Mouse (Mus musculus): ENCODE measurements around the gene Per2. TPM values are rescaled to one million over a fixed set of nuclear protein-coding genes. Genes with fewer than 3 reads are reported as not detected.

Gene Per2
- polyA plus RNA-seq, 1 experiment from 2014 or later, result 3.5 TPM

DNA sequence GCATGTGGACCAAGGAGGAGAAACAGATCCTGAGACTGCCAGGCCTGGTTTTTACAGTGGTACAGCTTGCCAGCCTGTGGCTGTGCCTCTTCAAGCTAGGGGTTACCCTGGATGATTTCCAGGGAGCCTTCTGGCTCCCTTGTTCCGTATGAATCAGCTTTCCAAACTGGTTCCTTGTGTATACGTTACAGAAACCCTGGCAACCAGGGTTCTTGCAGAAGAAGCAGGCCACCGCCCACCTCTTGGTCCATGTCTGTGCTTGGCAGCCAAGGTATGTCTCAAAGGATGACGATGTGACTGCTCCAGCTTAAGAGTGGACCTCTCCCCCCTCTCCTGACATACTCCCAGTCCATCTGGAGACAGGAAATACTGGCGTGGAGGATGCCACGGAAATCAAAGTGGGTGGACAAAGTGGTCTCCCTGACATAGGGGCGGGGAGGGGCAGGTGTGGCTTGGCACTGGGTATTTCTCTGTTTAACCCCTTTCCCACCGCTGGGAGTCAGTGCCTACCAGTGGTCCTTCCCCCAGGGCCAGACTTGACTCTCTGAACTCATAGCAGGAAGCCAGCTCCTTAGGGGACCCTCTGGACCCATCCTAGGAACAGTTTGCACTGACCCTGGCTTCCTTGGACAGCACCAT lies 782 bp downstream of the Per2 start:
- ATAC-seq (ENCODE audit: insufficient number of reproducible peaks, insufficient read depth, low FRiP score, low TSS enrichment, low read depth), result no peak
- Histone ChIP-seq H3K4me2 (peak overlapping the region; percentile 88), H3K36me3 (no peaks in the 10 kb centered on the region), H3K27ac (peak overlapping the region; percentile 23; the same call in 1 of the 2 replicates), H3K9me3 (no peaks in the 10 kb centered on the region), H3K27me3 (peaks cover 2% of the 10 kb centered on the region; the same call in 1 of the 2 replicates), H3K4me1 (peaks cover 42% of the 10 kb centered on the region), H3K4me3 (peak overlapping the region; percentile 81), H3K9ac (peak overlapping the region; percentile 76)
- WGBS, result 14% methylated on average over 8 of the region's 8 CpGs

DNA sequence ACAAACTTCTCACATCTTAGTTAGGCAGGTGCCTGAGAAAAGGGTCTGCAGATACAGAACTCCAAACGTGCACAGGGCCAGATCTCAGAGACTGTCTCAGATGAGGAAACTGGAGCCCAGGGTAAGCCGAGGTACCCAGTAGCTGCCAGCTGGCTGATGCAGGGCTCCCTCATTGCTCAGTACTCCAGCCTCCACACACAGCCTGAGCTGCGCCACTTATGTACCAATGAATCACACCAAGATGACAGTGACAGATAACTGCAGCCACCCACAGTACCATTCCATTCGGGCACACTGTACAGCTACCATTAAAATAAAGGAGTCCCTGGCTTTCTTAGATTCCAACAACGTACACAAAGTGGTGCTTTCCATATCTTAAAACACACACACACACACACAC lies 1.4 kb downstream of the Per2 start:
- no peak overlapping the region for H3K9ac ChIP-seq
- 73% methylated on average over 5 of the region's 5 CpGs for WGBS
- no peak for ATAC-seq (ENCODE audit: insufficient number of reproducible peaks, insufficient read depth, low FRiP score, low TSS enrichment, low read depth)
- H3K9me3 ChIP-seq, result no peaks in the 10 kb centered on the region
- peak overlapping the region; percentile 88 for H3K4me2 ChIP-seq
- no peak overlapping the region; the same call in 1 of the 2 replicates for H3K27ac ChIP-seq
- no peaks in the 10 kb centered on the region for H3K36me3 ChIP-seq
- peaks cover 42% of the 10 kb centered on the region for H3K4me1 ChIP-seq
- peaks cover 2% of the 10 kb centered on the region; the same call in 1 of the 2 replicates for H3K27me3 ChIP-seq
- no peak overlapping the region for H3K4me3 ChIP-seq

DNA sequence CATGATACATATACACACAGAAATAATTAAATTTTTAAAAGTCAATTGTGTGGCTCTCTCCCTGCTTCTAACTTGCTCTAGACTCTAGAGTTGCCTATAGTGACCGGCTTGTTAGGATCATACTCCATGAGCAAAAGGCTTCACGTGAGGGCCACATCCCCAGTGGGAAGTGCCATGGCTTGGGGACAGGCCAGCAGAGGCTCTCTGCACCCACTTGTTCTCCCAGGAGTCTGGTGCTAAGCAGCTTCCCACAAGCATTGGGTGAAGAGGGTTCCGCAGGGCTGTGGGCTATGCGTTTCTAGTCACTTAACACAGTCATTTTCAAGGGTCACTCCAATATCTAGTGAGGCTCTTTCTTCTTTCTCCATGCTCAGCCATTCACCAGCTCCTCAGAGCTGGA lies 2.0 kb downstream of the Per2 start:
- H3K9ac ChIP-seq, result no peak overlapping the region
- H3K4me2 ChIP-seq, result peak overlapping the region; percentile 88; the same call in 1 of the 2 replicates
- ATAC-seq (ENCODE audit: insufficient number of reproducible peaks, insufficient read depth, low FRiP score, low TSS enrichment, low read depth), result no peak
- no peak overlapping the region for H3K4me3 ChIP-seq
- no peaks in the 10 kb centered on the region for H3K36me3 ChIP-seq
- H3K9me3 ChIP-seq, result no peaks in the 10 kb centered on the region
- peaks cover 2% of the 10 kb centered on the region; the same call in 1 of the 2 replicates for H3K27me3 ChIP-seq
- WGBS, result 91% methylated on average over 4 of the region's 4 CpGs
- H3K4me1 ChIP-seq, result peaks cover 42% of the 10 kb centered on the region
- no peak overlapping the region for H3K27ac ChIP-seq

DNA sequence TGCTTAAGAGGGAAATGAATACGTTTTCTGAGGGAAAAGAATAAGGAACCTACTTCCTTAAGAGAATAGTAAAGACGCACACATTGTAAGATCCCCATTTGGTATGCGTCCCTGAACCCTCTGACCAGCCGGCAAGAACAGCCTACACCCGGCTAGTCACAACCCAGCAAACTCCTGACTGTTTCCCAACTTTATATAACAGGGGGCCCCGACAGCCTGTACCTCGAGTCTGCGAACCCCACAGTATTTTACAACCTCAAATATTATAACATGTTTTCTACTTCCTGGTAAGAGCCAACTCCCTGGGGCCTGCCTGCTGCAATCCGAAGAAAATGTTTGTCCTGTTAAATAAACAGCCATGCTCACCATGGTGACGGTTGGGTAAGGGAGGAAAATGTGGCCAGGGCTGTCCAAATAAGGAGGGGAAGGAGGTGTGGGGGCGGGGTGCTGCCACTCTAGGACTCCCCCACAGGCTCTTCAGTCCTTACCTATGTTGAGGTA lies 2.8 kb downstream of the Per2 start:
- H3K9me3 ChIP-seq, result no peaks in the 10 kb centered on the region
- 35% methylated on average over 11 of the region's 11 CpGs for WGBS
- peak overlapping the region; percentile 20; the same call in 1 of the 2 replicates for H3K4me2 ChIP-seq
- H3K4me3 ChIP-seq, result no peak overlapping the region
- H3K4me1 ChIP-seq, result peaks cover 42% of the 10 kb centered on the region
- no peak for ATAC-seq (ENCODE audit: insufficient number of reproducible peaks, insufficient read depth, low FRiP score, low TSS enrichment, low read depth)
- H3K36me3 ChIP-seq, result no peaks in the 10 kb centered on the region
- H3K9ac ChIP-seq, result 0 out of 2 replicates have a peak overlapping the region, but pooled peaks have one; percentile 8
- H3K27ac ChIP-seq, result peak overlapping the region; percentile 3
- H3K27me3 ChIP-seq, result peaks cover 2% of the 10 kb centered on the region; the same call in 1 of the 2 replicates

DNA sequence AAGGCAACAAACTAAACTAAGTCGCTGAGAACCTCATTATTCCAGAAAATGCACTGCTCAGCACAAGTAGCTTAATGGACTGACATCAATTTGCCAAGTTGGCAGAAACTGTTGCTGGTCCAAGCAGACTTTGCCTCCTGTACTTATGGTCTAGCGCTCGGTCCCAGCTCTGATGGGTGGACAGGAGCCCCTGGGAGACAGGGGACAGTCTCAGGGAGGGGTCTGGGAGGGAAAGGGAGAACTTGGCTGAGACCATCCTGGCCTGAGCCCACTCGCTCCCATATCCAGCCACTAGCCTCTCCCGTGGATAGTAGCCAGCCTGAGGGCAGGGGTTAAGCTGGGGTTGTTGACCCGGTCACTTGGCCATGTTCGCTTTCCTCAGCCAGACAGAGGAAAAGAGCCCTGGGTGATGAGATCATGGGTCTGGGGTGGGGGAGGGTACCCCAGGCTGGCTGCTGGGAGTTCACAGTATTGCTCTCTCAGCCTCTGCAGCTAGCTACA lies 3.4 kb downstream of the Per2 start:
- peak overlapping the region; percentile 3 for H3K27ac ChIP-seq
- 0 out of 2 replicates have a peak overlapping the region, but pooled peaks have one; percentile 8 for H3K9ac ChIP-seq
- H3K4me2 ChIP-seq, result peak overlapping the region; percentile 20; the same call in 1 of the 2 replicates
- ATAC-seq (ENCODE audit: insufficient number of reproducible peaks, insufficient read depth, low FRiP score, low TSS enrichment, low read depth), result no peak
- peaks cover 42% of the 10 kb centered on the region for H3K4me1 ChIP-seq
- no peaks in the 10 kb centered on the region for H3K9me3 ChIP-seq
- H3K27me3 ChIP-seq, result peaks cover 2% of the 10 kb centered on the region; the same call in 1 of the 2 replicates
- 36% methylated on average over 7 of the region's 7 CpGs for WGBS
- H3K36me3 ChIP-seq, result no peaks in the 10 kb centered on the region
- no peak overlapping the region for H3K4me3 ChIP-seq

DNA sequence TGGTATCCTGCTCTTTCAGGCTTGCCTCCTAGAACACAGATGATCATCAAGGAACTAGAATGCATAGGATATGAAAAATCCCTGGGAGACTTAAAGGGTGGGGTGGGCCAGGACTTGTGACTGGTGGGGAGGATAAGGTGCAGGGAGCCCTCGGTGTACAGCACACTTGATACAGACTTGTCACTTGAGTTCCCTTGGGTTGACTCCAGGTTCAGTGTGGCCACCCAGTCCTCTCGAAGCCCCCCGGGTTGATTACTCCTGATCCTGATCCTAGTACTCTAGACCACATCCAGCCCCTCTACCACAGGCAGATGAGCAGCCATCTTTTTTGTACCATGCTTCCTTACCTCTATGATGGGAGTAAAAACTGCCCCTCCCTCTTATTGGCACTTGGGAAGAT lies 4.2 kb downstream of the Per2 start:
- Histone ChIP-seq H3K27ac (no peak overlapping the region), H3K4me3 (no peak overlapping the region), H3K36me3 (no peaks in the 10 kb centered on the region), H3K9ac (no peak overlapping the region), H3K9me3 (no peaks in the 10 kb centered on the region), H3K4me2 (no peak overlapping the region), H3K27me3 (peaks cover 2% of the 10 kb centered on the region; the same call in 1 of the 2 replicates), H3K4me1 (peaks cover 35% of the 10 kb centered on the region)
- no peak for ATAC-seq (ENCODE audit: insufficient number of reproducible peaks, insufficient read depth, low FRiP score, low TSS enrichment, low read depth)
- whole genome bisulfite sequencing, result 86% methylated on average over 3 of the region's 3 CpGs

DNA sequence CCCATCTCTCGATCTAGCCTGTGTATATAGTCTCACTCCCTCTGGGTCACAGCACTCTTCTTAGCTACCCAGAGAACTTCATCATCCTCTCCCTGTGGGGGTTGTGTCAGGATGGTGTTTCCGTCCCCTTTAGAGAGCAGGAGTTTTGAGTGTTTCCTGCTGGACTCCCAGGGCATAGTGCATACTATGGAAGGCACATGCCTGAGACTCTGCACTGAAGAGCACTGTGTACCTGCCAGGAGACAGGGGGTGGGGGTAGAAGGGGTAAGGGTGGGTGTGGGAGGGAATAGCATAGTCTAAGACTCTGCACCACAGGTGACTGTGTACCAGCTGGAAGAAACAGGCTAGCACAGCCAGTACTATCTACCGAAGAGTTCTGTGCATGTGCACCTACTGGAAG lies 4.8 kb downstream of the Per2 start:
- H3K9ac ChIP-seq, result no peak overlapping the region
- peaks cover 3% of the 10 kb centered on the region; the same call in 1 of the 2 replicates for H3K36me3 ChIP-seq
- H3K27ac ChIP-seq, result no peak overlapping the region
- H3K4me3 ChIP-seq, result no peak overlapping the region
- no peak overlapping the region for H3K4me2 ChIP-seq
- peaks cover 29% of the 10 kb centered on the region for H3K4me1 ChIP-seq
- no peaks in the 10 kb centered on the region for H3K9me3 ChIP-seq
- 90% methylated on average over 3 of the region's 3 CpGs for WGBS
- ATAC-seq (ENCODE audit: insufficient number of reproducible peaks, insufficient read depth, low FRiP score, low TSS enrichment, low read depth), result no peak
- peaks cover 2% of the 10 kb centered on the region; the same call in 1 of the 2 replicates for H3K27me3 ChIP-seq

DNA sequence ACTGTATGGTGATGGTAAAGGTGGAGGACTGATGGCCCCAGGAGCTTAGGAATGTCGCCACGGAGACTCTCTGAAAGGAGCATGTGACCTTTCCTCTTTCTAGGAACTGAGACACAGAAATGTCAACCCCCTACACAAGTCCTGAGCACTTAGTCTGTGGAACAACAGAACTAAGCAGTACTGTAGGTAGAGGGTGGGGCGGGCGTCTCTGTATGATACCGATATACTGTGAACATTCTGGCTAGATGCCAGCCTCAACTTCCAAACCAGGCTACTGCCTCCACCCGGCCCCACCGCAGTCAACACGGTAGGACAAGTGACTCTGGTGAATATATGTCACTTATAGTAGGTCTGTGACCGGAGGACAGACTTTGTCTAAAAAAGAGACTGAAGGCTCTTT lies 5.2 kb downstream of the Per2 start:
- no peak; the same call in 1 of the 2 replicates for ATAC-seq (ENCODE audit: insufficient number of reproducible peaks, insufficient read depth, low FRiP score, low TSS enrichment, low read depth)
- Histone ChIP-seq H3K9ac (no peak overlapping the region), H3K27ac (no peak overlapping the region), H3K4me3 (no peak overlapping the region), H3K27me3 (peaks cover 2% of the 10 kb centered on the region; the same call in 1 of the 2 replicates), H3K36me3 (peaks cover 7% of the 10 kb centered on the region; the same call in 1 of the 2 replicates), H3K9me3 (no peaks in the 10 kb centered on the region), H3K4me1 (peaks cover 29% of the 10 kb centered on the region), H3K4me2 (no peak overlapping the region)
- WGBS, result 78% methylated on average over 9 of the region's 9 CpGs

DNA sequence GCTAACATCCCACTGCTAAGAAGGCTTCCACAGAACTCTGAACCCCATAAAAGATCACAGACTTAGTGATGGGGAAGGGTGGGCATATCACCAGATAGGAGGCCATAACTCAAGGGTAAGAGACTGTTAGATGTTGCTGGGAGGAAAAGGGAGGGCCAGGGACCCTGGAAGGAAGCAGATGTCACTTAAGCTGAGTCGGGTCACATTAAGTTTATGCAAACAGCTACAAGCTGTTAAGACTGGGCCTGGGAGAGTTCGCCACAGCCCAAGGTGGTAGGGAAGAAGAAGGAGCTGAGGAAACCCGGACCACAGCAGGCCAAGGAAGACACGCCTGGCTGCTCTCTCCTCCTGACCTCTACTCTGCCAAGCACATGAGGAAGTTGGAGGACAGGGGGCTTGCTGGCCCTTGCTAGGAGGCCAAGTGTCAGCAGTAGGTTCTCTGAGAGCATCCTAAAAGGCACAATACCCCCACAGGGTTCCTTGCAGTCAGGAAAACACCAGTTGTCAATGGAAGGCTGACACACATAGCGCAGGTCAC lies 7.5 kb downstream of the Per2 start:
- ATAC-seq (ENCODE audit: insufficient number of reproducible peaks, insufficient read depth, low FRiP score, low TSS enrichment, low read depth), result no peak
- no peak overlapping the region for H3K4me2 ChIP-seq
- H3K4me1 ChIP-seq, result peaks cover 13% of the 10 kb centered on the region
- H3K36me3 ChIP-seq, result peaks cover 24% of the 10 kb centered on the region
- H3K9me3 ChIP-seq, result no peaks in the 10 kb centered on the region
- no peak overlapping the region for H3K9ac ChIP-seq
- H3K4me3 ChIP-seq, result no peak overlapping the region
- WGBS, result 67% methylated on average over 5 of the region's 5 CpGs
- no peak overlapping the region for H3K27ac ChIP-seq
- no peaks in the 10 kb centered on the region for H3K27me3 ChIP-seq

DNA sequence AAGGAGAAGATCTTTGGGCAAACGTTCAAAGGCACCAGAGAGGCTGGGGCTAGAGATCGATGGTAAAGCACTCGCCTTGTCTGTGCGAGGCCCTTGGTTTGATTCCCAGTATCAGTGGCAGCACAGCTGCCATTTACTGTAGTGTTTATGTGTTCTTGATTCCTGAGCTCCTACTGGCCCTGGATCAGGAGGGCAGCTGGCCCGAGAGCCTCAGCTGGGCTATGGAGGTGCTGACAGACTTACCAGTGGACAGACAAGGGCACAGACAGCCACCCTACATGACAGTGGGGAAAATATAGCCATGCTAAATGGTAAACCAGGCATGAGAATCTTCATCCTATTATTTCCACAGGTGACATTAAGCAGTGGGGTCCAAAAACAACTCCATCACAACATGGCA lies 8.3 kb downstream of the Per2 start:
- peaks cover 24% of the 10 kb centered on the region for H3K36me3 ChIP-seq
- H3K9ac ChIP-seq, result no peak overlapping the region
- peaks cover 5% of the 10 kb centered on the region for H3K4me1 ChIP-seq
- H3K27ac ChIP-seq, result no peak overlapping the region
- no peak for ATAC-seq (ENCODE audit: insufficient number of reproducible peaks, insufficient read depth, low FRiP score, low TSS enrichment, low read depth)
- WGBS, result 88% methylated on average over 5 of the region's 5 CpGs
- no peak overlapping the region for H3K4me3 ChIP-seq
- H3K4me2 ChIP-seq, result no peak overlapping the region
- H3K27me3 ChIP-seq, result no peaks in the 10 kb centered on the region
- H3K9me3 ChIP-seq, result no peaks in the 10 kb centered on the region

DNA sequence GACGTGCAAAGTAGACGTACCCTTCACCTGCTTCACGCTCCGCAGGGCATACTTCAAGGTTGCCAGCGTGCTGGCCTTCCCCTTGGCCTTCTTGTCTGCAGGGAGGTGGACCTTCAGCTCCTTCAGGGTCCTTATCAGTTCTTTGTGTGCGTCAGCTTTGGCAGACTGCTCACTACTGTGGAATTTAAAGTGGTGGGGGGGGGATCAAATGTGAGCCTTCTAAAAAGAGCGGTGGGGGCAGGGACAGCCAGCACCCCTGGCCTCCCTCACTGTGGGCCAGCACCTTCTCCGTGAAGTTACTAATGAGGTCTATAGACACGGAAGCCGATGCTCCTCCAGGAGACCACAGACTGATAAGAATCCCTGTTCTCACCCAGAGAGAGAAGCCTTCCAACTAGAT lies 10.4 kb downstream of the Per2 start:
- Histone ChIP-seq H3K27ac (no peak overlapping the region), H3K4me3 (no peak overlapping the region), H3K27me3 (no peaks in the 10 kb centered on the region), H3K36me3 (peaks cover 24% of the 10 kb centered on the region), H3K4me1 (no peaks in the 10 kb centered on the region), H3K4me2 (no peak overlapping the region), H3K9ac (no peak overlapping the region), H3K9me3 (no peaks in the 10 kb centered on the region)
- ATAC-seq (ENCODE audit: insufficient number of reproducible peaks, insufficient read depth, low FRiP score, low TSS enrichment, low read depth), result no peak
- 92% methylated on average over 10 of the region's 10 CpGs for WGBS

DNA sequence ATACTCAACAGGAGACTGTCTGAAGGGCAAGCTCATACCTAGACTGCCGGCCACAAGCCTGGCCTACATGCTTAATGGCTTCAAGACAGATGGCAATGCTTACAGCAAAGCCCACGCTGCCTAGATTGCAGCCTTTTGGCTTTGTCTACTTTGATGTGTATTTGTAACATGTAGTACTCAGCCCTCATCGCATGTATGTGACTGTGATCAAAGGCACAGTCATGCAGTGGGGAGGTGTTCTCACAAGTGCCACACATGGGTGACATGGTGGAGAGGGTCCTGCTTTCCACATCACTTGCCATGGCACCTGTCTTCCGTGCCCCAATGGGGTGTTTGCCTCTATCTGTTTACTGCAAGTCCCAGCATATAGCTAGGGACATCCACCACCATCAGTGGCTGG lies 12.6 kb downstream of the Per2 start:
- H3K27ac ChIP-seq, result no peak overlapping the region
- 88% methylated on average over 4 of the region's 4 CpGs for WGBS
- peaks cover 27% of the 10 kb centered on the region for H3K36me3 ChIP-seq
- H3K4me3 ChIP-seq, result no peak overlapping the region
- no peak overlapping the region for H3K4me2 ChIP-seq
- ATAC-seq (ENCODE audit: insufficient number of reproducible peaks, insufficient read depth, low FRiP score, low TSS enrichment, low read depth), result no peak
- no peak overlapping the region for H3K9ac ChIP-seq
- H3K27me3 ChIP-seq, result no peaks in the 10 kb centered on the region
- H3K9me3 ChIP-seq, result no peaks in the 10 kb centered on the region
- H3K4me1 ChIP-seq, result no peaks in the 10 kb centered on the region
